Mouse (Mus musculus) cerebellum, adult 11-12 months (tissue): ENCODE results near the gene Mid1.
"Not testable (repeated sequence)": the region's sequence is repeated elsewhere in the genome, so short reads cannot be mapped to it uniquely, and the experiment has no call there.

Experiments
- DNase-seq: peaks from one replicate; pipeline ENCODE4 v3.0.0; 2022

Gene Mid1

GRCm38 (mm10) chrX:169892100-169892499, 207.1 kb downstream of the Mid1 start:
- DNase-seq: no peak

GRCm38 (mm10) chrX:169892631-169893030, 207.6 kb downstream of the Mid1 start:
- no peak for DNase-seq

- no peak for DNase-seq
Measured at GRCm38 (mm10) chrX:169899227-169899950, 214.4 kb downstream of the Mid1 start.

GRCm38 (mm10) chrX:169902860-169903259, 217.9 kb downstream of the Mid1 start:
- no peak for DNase-seq

- no peak for DNase-seq
Measured at GRCm38 (mm10) chrX:169903656-169904055, 218.7 kb downstream of the Mid1 start.

GRCm38 (mm10) chrX:169906054-169906508, 221.1 kb downstream of the Mid1 start:
- no peak for DNase-seq

GRCm38 (mm10) chrX:169909898-169910297, 224.9 kb downstream of the Mid1 start:
- DNase-seq: no peak

- DNase-seq: no peak
Measured at GRCm38 (mm10) chrX:169915738-169916137, 230.7 kb downstream of the Mid1 start.

- no peak for DNase-seq
Measured at GRCm38 (mm10) chrX:169922541-169922940, 237.5 kb downstream of the Mid1 start.

- DNase-seq: no peak
Measured at GRCm38 (mm10) chrX:169923417-169923816, 238.4 kb downstream of the Mid1 start.

- no peak for DNase-seq
Measured at GRCm38 (mm10) chrX:169925600-169925999, 240.6 kb downstream of the Mid1 start.

- DNase-seq: no peak
Measured at GRCm38 (mm10) chrX:169927110-169927817, 242.3 kb downstream of the Mid1 start.

- no peak for DNase-seq
Measured at GRCm38 (mm10) chrX:169930868-169931267, 245.9 kb downstream of the Mid1 start.

GRCm38 (mm10) chrX:169933228-169933627, 248.2 kb downstream of the Mid1 start:
- no peak for DNase-seq

GRCm38 (mm10) chrX:169937119-169937719, 252.2 kb downstream of the Mid1 start:
- no peak for DNase-seq

- no peak for DNase-seq
Measured at GRCm38 (mm10) chrX:169940531-169940930, 255.5 kb downstream of the Mid1 start.

- DNase-seq: no peak
Measured at GRCm38 (mm10) chrX:169950596-169950995, 265.6 kb downstream of the Mid1 start.

GRCm38 (mm10) chrX:169969337-169969736, 284.3 kb downstream of the Mid1 start:
- peak; percentile 33 for DNase-seq

GRCm38 (mm10) chrX:169969765-169970164, 284.8 kb downstream of the Mid1 start:
- not testable (repeated sequence) for DNase-seq

GRCm38 (mm10) chrX:169970546-169970945, 285.5 kb downstream of the Mid1 start:
- DNase-seq: not testable (repeated sequence)

- DNase-seq: not testable (repeated sequence)
Measured at GRCm38 (mm10) chrX:169971562-169971961, 286.6 kb downstream of the Mid1 start.

- not testable (repeated sequence) for DNase-seq
Measured at GRCm38 (mm10) chrX:169972131-169972530, 287.1 kb downstream of the Mid1 start.

- DNase-seq: not testable (repeated sequence)
Measured at GRCm38 (mm10) chrX:169972791-169973494, 287.9 kb downstream of the Mid1 start.
